Mouse (Mus musculus) layer of hippocampus, postnatal 36 days (tissue): ENCODE measurements around the gene Gpat2. TPM values are rescaled to one million over a fixed set of nuclear protein-coding genes. Genes with fewer than 3 reads are reported as not detected.
A peak's percentile ranks its signal among the peaks of the same experiment; 100 is the strongest.

Experiments used
- DNase-seq, 2 experiments: peaks; one replicate each; pipeline ENCODE4 v3.0.0; 2022
- total RNA-seq, 2 experiments: library from RNA; stranded (reverse); gene quantifications; 2 replicates each; pipeline ENCODE4 v1.2.3; 2021

Gene Gpat2
- under 1 TPM in 1 of 2 experiments, not detected in 1; 0.20 TPM for total RNA-seq

DNA sequence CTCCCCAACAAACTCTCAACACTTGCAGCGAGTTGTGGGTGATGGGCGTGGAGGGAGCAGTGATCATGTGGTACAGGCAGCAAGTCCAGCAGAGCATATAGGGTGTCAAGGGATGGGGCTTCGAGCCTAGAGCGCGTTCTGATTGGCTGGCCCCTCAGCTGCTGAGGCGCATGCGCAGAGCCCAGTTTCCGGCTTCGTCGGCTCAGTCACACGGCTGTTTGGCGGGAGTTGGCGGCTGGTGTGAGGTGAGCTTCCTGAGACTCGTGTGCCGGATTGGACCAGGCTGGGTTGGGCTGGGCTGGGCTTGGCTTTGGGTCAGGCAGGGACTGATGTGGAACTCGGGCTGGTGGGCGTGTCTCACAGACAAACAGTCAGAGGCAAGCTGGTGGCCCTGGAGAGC is at the start of gene Gpat2:
Gpat2 (plus strand) TSS at position 223 of the 400 bp plus-strand sequence.
- no peak for DNase-seq

DNA sequence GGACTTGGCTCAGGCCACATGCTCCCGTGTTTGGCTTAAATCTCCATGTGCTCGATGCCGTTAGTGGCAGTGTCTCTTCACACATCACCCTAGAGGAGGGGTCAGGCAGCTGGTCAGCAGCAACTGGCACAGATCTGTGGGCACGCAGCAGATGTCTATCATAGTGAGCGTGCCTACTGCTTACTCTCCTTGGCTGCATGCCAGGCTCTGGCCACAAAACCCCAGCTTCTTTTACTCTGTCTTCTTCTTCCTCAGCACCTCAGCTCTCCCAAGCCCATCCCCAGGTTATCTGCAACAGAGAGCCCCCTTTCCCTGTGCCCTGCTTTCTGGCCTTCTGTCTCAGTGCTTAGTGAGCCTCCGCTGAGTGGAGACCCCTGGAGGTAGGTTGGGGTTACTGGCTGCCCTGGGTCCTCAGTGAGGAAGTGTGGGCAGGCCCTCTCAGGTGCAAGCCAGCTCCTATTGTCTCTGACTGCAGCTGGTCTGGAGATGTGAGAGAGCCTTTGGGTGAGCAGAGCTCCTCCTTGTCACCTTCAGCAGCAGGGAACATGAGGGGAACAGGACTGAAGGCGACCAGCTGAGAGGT is 49.1 kb upstream of the Gpat2 start:
- no peak for DNase-seq

DNA sequence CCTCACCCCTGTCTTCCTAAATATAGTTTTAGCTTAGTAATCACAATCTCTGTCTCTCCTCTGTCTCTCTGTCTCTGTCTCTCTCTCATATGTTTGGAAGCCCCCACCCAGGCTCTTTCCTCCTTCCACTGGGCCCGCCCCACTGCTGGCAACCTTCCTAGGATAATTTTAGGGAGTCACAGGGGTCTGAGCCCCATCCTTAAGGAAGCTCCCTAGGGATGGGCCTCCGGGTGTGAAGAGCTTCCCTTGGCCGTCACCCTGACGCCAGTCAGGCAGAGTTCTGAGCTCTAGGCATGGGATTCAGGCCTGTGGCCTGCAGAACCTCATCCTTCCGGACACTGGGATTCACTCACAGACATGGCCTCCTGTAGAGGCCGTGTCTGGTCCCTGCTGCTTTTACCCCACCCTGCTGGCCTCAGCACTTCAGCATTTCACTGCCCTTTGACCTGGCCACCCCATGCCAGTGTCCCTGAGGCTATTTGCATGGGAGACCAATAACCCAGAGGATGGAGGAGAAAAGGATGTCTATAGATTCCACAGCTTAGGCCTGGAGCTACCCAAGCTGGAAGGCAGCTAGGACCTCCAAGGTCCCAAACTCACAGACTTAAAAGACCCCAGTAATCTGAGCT is 48.5 kb upstream of the Gpat2 start:
- DNase-seq: no peak

DNA sequence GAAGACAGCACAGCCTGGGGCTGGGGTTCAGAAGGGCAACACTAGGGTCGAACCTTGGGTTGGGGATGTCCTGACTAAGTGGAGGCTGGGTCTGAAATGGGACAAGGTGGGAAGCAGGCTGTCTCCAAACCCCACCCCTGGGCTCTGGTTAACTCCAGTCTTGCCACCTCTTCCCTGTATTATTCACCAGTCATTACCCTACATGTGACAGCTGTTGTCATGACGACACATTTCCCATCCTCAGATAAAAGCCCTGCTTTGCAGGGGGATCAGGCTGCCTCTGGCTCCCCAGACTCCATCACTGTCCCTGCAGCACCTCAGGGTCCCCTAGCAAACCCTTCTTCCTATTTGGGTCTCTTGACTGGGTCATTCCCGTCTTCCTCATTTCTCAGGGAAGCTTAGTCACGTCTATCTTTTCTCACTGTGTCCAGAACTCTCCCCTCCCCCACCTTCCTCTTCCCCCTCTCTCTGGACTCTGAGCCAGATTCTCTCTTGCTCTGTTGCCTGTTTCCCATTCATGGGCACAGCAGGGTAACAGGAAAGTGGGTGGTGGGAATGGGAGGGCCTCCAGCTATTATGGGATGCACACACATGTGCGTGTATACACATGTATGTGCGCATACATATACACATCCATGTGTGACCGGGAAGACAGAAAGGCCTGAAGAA is 46.9 kb upstream of the Gpat2 start:
- DNase-seq: no peak

DNA sequence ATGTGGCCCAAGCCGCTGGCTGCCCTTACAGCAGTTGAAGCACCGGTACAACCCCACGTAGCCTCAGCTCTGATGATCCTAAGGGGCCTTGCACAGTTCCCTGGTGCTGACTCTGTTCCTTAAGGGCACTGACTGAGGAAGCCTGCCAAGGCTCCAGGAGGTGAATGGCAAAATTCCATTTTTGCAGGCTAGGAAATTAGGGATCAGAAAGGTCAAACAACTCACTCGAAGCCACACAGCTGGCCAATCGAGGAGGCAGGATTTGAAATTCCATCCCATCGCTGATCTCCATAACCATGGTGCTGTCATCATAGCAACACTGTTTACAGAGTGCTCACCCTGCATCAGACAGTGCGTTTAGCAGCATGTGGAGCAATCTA is 46.4 kb upstream of the Gpat2 start:
- no peak for DNase-seq

GRCm38 (mm10) chr2:127379250-127379649 is 45.7 kb upstream of the Gpat2 start:
- no peak for DNase-seq

DNA sequence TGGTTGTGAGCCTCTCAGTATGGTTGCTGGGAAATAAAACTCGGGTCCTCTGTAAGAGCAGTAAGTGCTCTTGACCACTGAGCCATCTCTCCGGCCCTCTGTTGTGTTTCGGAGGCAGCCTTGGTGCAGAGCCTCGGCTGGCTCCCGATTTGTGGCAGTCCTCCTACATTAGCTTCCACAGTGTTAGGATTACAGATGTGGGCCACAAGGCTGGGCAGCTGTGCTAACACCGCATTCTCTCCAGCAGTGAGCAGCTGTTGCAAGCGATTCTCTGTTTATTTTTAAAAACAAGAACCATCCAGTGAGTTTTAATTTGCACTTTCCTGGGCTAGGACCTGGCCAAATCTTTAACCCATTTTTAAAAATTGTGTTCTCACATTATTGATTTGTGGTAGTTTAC is 41.1 kb upstream of the Gpat2 start:
- no peak for DNase-seq

DNA sequence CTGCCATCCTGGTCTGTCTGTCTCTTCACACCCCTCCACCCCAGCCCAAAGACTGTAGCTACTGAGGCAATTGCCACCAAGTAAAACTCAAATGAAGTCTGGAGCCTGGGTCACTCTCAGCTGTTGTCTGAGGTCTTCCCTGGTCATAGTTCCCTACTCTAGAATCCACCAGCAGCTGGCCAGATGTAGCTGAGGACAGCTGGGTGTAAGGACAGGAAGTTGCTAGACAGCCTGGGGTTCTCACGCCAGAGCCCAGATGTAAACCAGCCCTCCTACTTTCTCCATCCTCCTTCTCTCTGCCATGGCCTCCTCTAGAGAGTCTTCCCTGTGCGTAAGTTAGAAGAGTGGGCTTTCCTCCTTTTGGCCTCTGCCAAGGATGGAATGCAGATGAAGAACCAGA is 37.5 kb upstream of the Gpat2 start:
- no peak for DNase-seq

- DNase-seq: no peak
Measured at GRCm38 (mm10) chr2:127390352-127390751, 34.6 kb upstream of the Gpat2 start.

GRCm38 (mm10) chr2:127390846-127391245 is 34.2 kb upstream of the Gpat2 start:
- no peak for DNase-seq

DNA sequence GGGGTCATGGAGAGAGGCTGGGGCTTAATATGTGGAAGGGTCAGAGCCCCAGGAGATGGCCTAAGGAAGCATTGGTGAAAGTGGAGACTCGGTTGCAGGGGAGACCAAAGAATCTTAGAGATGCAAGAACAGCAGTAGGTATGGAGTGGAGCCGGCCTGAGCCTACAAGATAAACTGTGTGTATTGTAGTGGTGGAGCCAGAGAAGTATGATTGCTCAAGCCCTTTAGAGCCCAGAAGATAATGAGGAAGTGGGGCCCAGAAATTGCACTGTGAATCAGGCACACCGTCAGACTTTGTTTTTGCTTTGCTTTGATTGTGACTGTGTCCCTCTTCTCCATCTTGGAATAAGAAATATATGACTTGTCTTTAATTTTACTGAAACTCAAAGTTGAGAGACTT is 33.7 kb upstream of the Gpat2 start:
- DNase-seq: no peak

- no peak for DNase-seq
Measured at GRCm38 (mm10) chr2:127394606-127395161, 30.3 kb upstream of the Gpat2 start.

GRCm38 (mm10) chr2:127398738-127399137 is 26.3 kb upstream of the Gpat2 start:
- no peak for DNase-seq

- no peak for DNase-seq
Measured at GRCm38 (mm10) chr2:127411126-127411525, 13.9 kb upstream of the Gpat2 start.

DNA sequence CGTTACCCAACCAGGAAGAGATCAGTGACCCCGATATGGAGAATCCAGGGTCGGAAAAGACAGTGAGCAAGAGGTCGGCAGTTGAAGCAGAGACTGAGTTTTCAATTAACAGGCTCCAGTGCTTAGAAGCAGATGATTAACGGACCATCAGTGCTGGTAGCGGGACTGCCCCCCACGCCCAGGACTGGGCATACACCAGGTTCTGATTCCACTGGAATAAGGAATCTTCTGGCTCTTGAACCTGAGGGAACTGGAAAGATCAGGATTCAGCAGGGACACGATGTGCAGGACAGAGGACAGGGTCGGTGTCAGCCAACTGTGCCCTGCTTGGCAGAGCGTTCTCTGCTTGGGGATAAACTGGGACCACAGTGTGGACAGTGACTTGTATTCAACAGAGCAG is 9.2 kb upstream of the Gpat2 start:
- no peak for DNase-seq

DNA sequence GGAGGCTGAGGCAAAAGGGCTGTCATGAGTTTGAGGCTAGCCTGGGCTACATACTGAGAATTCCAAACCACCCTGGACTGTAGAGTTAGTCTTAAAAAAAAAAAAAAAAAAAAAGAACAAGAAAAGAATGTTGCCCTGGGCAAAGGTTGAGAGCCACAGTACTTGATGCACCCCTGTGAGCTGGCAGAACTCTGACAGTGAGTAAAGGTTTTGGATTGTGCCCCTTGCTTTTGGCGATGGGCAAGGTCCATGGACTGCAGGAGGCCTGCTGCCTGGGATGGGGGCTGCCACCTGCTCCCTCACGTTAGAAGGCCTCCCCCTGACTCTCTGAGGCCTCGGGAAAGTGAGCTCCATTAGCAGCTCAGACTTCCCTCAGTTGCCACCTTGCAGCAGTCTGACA is 8.3 kb upstream of the Gpat2 start:
- DNase-seq: no peak

DNA sequence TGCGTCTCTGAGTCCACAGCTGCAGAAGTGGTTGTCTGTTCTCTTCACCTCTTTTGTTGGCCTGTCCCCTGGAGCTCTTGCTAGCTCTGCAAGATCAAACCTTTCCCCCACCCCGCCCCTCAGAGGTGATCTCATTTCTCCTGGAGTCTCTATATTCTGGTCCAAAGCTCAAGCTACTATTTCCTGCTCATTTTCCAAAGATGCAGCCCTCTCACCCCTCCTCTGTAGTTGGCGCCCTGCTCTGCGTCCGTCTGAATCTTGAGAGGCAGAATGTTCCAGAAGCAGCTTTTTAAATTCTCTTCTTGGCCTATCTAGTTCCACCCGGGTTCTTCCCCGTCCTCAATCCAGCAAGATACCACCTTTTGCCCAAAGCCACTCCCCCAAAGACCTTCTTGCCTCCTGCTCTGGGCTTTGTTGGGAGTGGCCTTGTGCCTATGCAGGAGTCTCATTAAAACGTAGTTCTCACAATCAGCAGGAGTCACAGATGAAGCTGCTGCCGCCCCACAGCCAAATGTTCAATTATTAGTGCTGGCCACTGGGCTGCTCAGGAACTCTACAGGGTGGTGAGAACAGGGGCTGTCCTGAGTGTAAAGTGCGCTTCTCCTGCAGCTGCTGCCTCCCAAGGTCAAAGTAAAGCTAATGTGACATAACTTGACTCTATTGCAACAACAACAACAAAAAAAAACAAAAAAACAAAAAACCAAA is 6.6 kb upstream of the Gpat2 start:
- DNase-seq: no peak

- peak; percentile 24 to 28 for DNase-seq
Measured at GRCm38 (mm10) chr2:127430238-127430637, 5.2 kb downstream of the Gpat2 start.

DNA sequence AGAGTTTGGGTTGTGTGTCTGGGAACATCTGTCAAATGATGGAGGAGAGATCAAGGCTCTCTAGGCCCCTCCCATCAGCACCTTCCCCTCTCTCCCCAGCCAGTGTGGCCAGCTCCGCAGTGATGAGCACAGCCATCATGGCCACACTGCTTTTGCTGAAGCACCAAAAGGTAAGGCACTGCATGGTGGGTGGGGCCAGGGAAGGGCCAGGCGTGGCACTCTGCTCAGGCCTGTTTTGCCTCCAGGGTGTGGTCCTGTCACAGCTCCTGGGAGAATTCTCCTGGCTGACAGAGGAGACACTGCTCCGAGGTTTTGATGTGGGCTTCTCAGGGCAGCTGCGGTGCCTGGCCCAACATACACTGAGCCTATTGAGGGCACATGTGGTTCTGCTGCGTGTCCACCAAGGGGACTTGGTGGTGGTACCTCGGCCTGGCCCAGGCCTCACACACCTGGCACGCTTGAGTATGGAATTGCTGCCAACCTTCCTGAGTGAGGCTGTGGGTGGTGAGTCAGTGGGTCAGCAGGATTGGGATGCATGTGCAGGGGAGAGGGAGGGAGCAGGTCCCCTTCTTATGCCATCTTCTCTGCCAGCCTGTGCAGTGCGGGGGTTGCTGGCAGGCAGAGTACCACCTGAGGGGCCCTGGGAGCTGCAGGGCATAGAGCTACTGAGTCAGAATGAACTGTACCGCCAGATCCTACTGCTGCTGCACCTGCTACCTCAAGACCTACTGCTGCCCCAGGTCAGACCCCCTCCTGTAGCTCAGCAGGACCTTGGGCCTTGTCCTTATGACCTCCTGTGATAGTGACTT is 8.7 kb downstream of the Gpat2 start:
- DNase-seq: no peak

DNA sequence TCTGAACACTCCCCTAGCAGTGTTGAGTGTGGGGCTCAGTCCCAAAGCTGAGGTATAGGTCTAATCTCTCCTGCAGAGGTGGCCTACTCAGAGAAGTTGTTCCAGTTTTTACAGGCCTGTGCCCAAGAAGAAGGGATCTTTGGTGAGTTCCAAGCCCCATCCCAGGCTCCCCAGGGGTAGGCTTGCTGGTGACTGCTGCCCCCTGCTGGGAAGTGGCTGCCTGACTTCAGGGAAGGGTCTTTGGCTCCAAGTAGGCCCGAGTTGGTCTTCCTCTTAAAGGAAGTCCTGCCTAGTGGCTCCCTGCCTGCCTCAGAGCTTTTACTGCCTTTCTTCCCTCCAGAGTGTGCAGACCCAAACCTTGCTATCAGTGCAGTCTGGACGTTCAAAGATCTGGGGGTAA is 10.1 kb downstream of the Gpat2 start:
- peak in 1 of 2 experiments; percentile 10 for DNase-seq

GRCm38 (mm10) chr2:127435554-127435953 is 10.6 kb downstream of the Gpat2 start:
- no peak for DNase-seq

DNA sequence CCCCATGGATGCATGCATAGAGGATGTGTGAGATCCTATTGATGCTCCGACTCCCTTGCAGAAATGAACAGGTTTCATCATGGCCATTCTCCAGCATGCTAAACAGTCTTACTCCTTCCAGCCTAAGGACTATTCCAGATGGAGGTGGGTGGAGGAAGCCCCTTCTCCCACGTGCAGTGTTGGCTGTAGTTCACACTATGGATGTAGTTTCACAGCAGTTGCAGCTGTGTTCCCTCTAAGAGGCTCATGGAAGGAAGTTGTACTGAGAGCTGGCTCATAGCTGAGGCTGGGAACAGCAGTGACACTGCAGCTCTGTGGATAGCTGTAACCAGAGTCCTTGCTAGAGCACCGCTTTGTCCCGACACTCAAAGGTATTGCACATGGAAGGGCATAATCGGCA is 12.7 kb downstream of the Gpat2 start:
- DNase-seq: no peak
